Mouse (Mus musculus) layer of hippocampus, postnatal 10 days (tissue): ENCODE results near the gene Ace3. TPM values are rescaled to one million over a fixed set of nuclear protein-coding genes. Genes with fewer than 3 reads are reported as not detected.

ENCODE experiments used
- DNase-seq, 2 experiments: peaks; one replicate each; pipeline ENCODE4 v3.0.0; 2021; ENCODE audit warnings: low spot score in 2 of 2
- long read RNA-seq: library from polyadenylated mRNA; stranded (forward); transcript quantifications from one replicate; pipeline ENCODE4 v2.0.0, GENCODE M21; 2023
- total RNA-seq, 2 experiments: library from RNA; stranded (reverse); gene quantifications; 2 replicates each; pipeline ENCODE4 v1.2.3; 2021

Ace3 gene
- total RNA-seq: not detected
- long read RNA-seq: 0 reads

DNA sequence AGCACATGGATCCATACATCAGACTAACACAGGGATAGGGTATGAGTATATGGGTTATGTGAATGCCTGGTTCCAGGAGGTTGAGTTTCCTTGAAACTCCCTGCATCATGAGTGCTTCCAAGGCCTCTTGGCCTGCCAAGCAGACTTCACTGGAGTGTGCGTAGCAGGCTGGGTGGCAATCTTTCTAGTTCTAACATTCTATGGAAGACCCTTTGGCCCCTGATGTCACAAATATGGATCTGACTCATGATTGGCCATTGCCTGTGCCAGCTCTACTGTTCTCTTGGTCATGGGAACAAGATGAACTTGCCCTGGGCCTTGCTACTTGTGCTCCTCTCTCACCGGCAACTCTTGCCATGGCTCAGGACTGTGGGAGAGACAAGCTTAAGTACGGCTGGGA lies at the start of gene Ace3:
TSS of gene Ace3 (plus strand) at position 301 of the 400 bp plus-strand sequence.
- DNase-seq: no peak

DNA sequence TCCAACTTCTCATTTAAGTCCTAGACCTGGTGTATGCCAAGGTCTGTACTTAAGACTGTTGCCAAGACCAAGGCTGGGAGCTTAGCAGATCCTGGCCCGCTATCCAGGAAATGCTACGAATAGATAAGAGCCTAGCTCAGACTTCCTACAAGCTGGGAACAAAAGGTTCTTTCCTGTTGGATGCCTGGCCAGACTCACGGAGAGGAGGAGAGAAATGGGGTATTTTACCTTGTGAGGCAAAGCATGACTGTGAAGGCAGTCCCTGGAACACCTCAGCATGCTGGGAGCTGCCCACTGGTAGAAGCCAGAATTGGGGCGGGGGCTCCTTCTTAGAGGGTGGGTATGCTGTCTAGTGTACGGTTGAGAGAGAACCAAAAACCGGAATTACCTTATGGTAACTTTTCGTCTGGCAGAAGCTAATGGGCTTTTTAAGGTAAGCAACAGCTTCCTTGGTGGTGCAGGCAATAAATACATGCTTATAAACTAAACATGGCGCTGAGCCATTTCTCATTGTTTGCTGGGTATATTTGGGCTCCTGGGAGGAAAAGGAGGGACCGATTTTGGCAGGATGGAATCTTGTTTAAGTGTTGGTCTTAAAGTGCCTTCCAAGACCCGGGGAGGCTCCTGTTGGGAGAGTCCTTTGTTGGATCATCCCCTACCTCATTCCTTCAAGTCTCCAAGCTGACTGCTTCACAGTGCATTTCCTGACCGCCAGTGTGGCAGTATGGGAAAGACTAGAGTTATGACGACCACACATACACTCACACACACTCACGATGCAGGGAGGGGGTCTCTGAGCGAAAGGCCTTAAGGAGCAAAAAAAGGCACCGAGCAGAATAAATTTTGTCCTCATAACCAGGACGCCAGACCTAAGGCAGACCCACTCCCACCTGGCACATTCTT lies 49.5 kb upstream of the Ace3 start:
- no peak for DNase-seq

GRCm38 (mm10) chr11:105946694-105947154 lies 47.8 kb upstream of the Ace3 start:
- DNase-seq: no peak

DNA sequence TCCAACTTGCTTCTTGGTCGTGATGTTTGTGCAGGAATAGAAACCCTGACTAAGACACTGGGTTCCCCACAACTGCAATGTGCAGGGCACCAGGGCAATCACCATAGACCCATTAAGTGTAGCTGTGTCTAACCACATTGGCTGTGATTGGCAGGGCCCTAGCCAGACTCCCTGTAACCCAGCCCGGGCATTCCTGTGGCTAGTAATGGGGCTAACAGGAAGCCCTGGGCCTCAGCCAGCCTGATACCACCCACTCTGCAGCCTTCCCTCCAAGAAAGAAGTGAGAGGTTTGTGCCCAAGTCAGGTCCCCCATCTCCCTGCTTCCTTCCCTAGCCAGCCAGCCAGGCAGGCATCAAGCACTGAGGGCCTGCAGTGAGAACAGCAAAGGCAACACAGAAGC lies 46.2 kb upstream of the Ace3 start:
- no peak for DNase-seq

DNA sequence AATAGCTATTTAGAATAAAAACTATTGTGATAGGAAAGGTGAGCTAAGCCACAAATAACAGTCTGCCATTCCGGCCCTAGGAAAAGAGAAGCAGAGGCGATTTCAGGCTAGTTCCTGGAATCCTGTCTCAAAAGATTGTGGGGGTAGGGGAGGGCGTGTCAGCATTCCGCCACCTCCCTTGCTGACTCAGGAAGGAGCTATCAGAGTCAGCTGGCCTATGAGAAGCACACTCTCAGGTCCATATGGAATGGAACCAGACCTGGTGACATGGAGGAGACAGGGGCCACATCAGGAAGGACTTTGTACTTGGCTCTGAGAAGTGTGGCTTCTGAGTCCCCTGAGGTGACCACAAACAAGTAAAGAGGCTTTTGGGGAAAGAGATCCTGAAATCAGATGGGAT lies 44.0 kb upstream of the Ace3 start:
- DNase-seq: no peak

- no peak for DNase-seq
Observed at GRCm38 (mm10) chr11:105951601-105952044, 42.9 kb upstream of the Ace3 start.

DNA sequence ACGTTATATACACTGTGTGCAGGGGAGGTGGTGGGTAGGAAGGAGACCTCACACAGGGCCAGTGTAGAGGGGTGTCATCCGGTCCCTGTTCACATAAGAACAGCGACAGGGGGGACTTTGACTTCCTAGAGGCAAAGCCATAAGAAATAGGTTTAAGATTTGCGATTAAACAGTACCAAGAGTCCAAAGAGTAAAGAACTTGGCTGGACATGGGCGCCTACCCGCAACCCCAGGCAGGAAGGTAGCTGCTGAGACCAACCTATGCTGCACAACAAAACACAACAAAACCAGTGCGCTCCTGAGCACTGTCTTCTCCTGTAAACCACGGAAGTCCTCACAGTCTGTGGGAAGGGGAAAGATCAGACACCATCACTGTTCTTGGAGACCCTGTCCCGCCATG lies 42.4 kb upstream of the Ace3 start:
- no peak for DNase-seq

- DNase-seq: no peak
Observed at GRCm38 (mm10) chr11:105952911-105953386, 41.5 kb upstream of the Ace3 start, which contains the start of gene Cyb561. Gene Cyb561, minus strand, starts transcription at chr11:105953336.

DNA sequence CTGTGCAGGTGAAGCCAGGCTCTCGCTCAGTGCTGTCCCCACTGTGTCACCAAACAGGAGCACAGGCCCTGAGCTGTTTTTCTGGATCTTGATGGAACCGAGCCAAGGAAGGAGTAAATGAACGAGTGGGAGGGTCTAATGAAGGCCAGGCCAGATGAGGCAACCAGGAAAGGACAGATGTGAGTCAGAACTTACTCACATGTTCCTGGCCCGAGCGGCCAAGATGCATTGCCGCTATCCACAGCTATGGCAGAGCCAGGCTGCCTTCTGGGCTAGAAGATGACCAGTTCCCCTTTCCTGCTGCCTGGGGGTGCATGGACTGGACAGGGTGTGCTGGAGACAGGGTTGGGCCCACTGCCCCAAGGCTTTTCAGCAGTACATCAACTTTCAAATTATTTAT lies 41.1 kb upstream of the Ace3 start:
- no peak for DNase-seq

- DNase-seq: no peak
Observed at GRCm38 (mm10) chr11:105955815-105956430, 38.6 kb upstream of the Ace3 start.

DNA sequence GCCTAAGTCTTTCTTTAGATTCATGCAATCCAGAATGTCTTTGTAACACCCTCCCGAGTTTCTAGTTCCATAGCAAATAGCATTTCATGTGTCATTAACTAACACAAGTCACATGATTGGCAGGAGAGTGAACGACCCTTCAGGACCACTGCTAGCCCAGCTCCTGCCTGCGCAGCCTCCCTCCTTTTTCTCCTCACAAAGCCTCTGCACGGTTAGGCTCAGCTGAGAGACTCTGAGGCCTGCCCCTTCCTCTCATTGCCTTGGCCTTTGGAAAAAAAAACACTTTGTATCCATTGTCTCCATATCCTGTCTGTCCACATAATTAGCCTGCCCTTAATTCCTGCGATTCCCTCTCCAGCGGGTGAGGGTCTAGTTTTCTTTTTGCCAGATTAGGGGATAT lies 37.0 kb upstream of the Ace3 start:
- DNase-seq: no peak

DNA sequence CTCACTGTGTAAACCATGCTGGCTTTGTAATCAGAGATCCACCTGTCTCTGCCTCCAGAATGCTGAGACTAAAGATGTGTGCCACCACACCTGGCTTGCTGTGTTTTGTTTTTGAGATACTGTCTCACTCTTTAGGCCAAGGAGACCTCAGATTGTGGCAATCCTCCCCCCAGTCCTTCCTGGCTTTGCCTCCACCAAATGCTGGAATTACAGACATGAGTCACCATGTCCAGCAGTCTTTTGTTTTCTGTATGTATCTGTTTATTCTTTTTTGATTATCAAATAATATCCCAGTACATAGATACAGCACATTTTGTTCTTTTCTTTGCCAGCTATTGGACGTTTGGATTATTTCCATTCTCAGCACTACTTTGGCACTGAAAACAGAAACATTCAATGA lies 35.9 kb upstream of the Ace3 start:
- no peak for DNase-seq

GRCm38 (mm10) chr11:105959355-105959754 lies 35.1 kb upstream of the Ace3 start:
- peak; percentile 50 for DNase-seq

GRCm38 (mm10) chr11:105964691-105965090 lies 29.8 kb upstream of the Ace3 start:
- no peak for DNase-seq

- DNase-seq: no peak
Observed at GRCm38 (mm10) chr11:105966288-105966687, 28.2 kb upstream of the Ace3 start.

DNA sequence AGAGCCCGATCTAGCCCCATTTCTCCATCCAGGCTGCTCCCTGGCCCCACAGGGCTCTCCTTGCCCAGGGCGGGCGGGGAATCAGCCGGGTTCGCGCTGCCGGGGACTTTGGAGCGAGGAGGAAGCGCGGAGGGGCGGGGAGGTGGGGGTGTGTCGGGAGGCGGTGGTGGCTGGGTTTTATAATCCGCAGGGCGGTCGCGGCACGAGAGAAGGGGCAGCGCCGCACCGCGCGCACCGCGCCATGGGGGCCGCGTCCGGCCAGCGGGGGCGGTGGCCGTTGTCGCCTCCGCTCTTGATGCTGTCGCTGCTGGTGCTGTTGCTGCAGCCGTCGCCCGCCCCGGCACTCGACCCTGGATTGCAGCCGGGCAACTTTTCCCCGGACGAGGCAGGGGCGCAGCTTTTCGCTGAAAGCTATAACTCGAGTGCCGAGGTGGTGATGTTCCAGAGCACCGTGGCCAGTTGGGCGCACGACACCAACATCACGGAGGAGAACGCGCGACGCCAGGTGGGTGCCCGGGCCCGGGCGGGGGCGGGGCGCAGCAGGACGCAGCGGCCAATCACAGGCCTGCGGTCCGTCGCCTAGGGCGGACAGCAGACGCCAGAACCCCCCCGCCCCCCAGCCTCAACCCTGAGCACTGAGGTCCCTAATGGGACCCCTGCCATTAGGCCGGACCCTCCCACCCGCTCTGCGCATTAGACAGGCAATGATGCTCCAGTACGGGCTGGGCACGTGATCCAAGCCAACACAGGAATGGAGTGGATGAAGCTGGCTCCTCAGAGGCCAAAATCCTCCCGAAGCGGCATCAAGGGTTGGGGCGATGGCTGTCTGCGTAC lies 26.5 kb upstream of the Ace3 start, which contains the start of gene Ace:
TSS of gene Ace (plus strand) at position 205 of the 834 bp plus-strand sequence.
- peak in 1 of 2 experiments; percentile 32 for DNase-seq

GRCm38 (mm10) chr11:105968948-105969347 lies 25.5 kb upstream of the Ace3 start:
- no peak for DNase-seq

GRCm38 (mm10) chr11:105969516-105969915 lies 25.0 kb upstream of the Ace3 start:
- DNase-seq: peak in 1 of 2 experiments; percentile 39

GRCm38 (mm10) chr11:105974593-105974992 lies 19.9 kb upstream of the Ace3 start:
- DNase-seq: no peak

GRCm38 (mm10) chr11:105975050-105975449 lies 19.4 kb upstream of the Ace3 start:
- DNase-seq: no peak

DNA sequence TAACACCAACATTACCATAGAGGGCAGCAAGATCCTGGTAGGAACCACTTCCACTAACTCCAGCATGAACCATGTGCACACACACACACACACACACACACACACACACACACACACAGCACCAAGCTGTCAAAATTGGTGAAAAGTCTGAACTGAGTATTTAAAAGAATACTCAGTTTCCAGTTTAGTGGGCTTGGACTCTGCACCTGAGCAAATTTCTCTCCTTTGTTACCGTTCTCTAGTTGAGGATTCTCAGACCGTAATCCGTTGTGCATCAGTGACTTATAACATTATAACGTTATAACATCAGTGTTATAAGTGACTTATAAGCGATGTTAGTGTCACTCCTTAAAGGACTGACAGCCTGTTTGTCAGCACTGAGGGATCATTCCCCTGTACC lies 18.8 kb upstream of the Ace3 start:
- DNase-seq: no peak
